Mouse (Mus musculus) lung, postnatal 0 days (tissue): ENCODE data around the gene Btrc.

Source experiments
- CTCF ChIP-seq: IDR thresholded peaks from 2 replicates; pipeline ENCODE4 v1.5.1; 2016; ENCODE audit warnings: antibody characterized with exemption, mild to moderate bottlenecking
- EP300 ChIP-seq: IDR thresholded peaks from 2 replicates; pipeline ENCODE4 v1.6.1; 2016; ENCODE audit warnings: antibody characterized with exemption, mild to moderate bottlenecking, control low read depth

DNA sequence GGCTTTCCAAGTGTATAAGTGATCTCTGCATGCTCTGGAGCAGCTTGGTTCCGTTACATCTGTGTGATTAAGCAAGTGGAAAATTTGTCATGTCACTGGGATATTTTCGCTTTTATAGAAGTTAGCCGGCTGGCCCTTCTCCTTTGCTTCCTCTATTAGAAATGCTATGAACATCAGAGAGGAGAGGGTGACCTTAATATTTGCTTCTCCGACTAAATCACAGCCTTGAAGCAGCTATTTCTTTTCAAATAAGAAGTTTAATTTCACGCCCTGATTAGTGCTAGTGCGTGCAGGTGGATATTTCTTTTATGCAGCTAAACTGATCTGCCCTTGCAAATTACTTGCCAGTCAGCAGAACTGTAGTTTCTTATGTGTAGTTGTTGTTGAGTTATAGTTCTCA lies 25.0 kb downstream of the Btrc start:
- TF ChIP-seq CTCF: no peak
- TF ChIP-seq EP300: no peak
